Mouse (Mus musculus): Measurements from ENCODE around the gene Klhdc8a. TPM values are rescaled to one million over a fixed set of nuclear protein-coding genes. Genes with fewer than 3 reads are reported as not detected.
"Not testable (repeated sequence)": the region's sequence is repeated elsewhere in the genome, so short reads cannot be mapped to it uniquely, and the experiment has no call there.

Gene Klhdc8a
- polyA plus RNA-seq, 1 experiment from 2014 or later, result 4.0 TPM

GRCm38 (mm10) chr1:132338027-132338660 lies 39.7 kb downstream of the Klhdc8a start:
- Histone ChIP-seq H3K36me3 (no peaks in the 10 kb centered on the region), H3K27me3 (replicated peaks) (no peaks in the 10 kb centered on the region), H3K9ac (no peak overlapping the region), H3K9me3 (no peaks in the 10 kb centered on the region), H3K27ac (no peak overlapping the region), H3K4me2 (replicated peaks) (no peak overlapping the region), H3K4me1 (peaks cover 28% of the 10 kb centered on the region), H3K4me3 (no peak overlapping the region)
- WGBS, result 55% methylated on average over 8 of the region's 8 CpGs
- ATAC-seq (ENCODE audit: low FRiP score, low read depth), result no peak

- H3K4me3 ChIP-seq, result no peak overlapping the region
- no peak for ATAC-seq (ENCODE audit: low FRiP score, low read depth)
- H3K4me2 ChIP-seq (replicated peaks), result no peak overlapping the region
- no peak overlapping the region for H3K9ac ChIP-seq
- H3K27ac ChIP-seq, result no peak overlapping the region
- H3K9me3 ChIP-seq, result no peaks in the 10 kb centered on the region
- WGBS, result 56% methylated on average over 5 of the region's 5 CpGs
- no peaks in the 10 kb centered on the region; the same call in 1 of the 2 replicates for H3K4me1 ChIP-seq
- no peaks in the 10 kb centered on the region for H3K36me3 ChIP-seq
- no peaks in the 10 kb centered on the region for H3K27me3 ChIP-seq (replicated peaks)
These were observed 43.5 kb downstream of the Klhdc8a start for GRCm38 (mm10) chr1:132341731-132342501.

- H3K9me3 ChIP-seq, result no peaks in the 10 kb centered on the region
- H3K4me2 ChIP-seq (replicated peaks), result no peak overlapping the region
- H3K36me3 ChIP-seq, result no peaks in the 10 kb centered on the region
- H3K9ac ChIP-seq, result no peak overlapping the region
- H3K27ac ChIP-seq, result no peak overlapping the region
- H3K4me1 ChIP-seq, result no peaks in the 10 kb centered on the region; the same call in 1 of the 2 replicates
- H3K4me3 ChIP-seq, result no peak overlapping the region
- WGBS, result 74% methylated on average over 3 of the region's 3 CpGs
- H3K27me3 ChIP-seq (replicated peaks), result no peaks in the 10 kb centered on the region
- no peak for ATAC-seq (ENCODE audit: low FRiP score, low read depth)
These were observed 44.1 kb downstream of the Klhdc8a start for GRCm38 (mm10) chr1:132342518-132342917.

GRCm38 (mm10) chr1:132343191-132343590 lies 44.8 kb downstream of the Klhdc8a start:
- WGBS, result 88% methylated on average over 2 of the region's 2 CpGs

GRCm38 (mm10) chr1:132343656-132344055 lies 45.2 kb downstream of the Klhdc8a start:
- Histone ChIP-seq H3K9ac (no peak overlapping the region), H3K4me3 (no peak overlapping the region), H3K27me3 (replicated peaks) (no peaks in the 10 kb centered on the region), H3K27ac (no peak overlapping the region), H3K4me2 (replicated peaks) (no peak overlapping the region), H3K36me3 (no peaks in the 10 kb centered on the region), H3K9me3 (no peaks in the 10 kb centered on the region), H3K4me1 (no peaks in the 10 kb centered on the region; the same call in 1 of the 2 replicates)
- ATAC-seq (ENCODE audit: low FRiP score, low read depth), result no peak
- WGBS, result 68% methylated on average over 1 of the region's 1 CpGs

More at GRCm38 (mm10) chr1:132343191-132343590, 44.8 kb downstream of the Klhdc8a start:
- Histone ChIP-seq H3K9ac (no peak overlapping the region), H3K9me3 (no peaks in the 10 kb centered on the region), H3K4me3 (no peak overlapping the region), H3K4me1 (no peaks in the 10 kb centered on the region; the same call in 1 of the 2 replicates), H3K36me3 (no peaks in the 10 kb centered on the region), H3K4me2 (replicated peaks) (no peak overlapping the region), H3K27ac (no peak overlapping the region), H3K27me3 (replicated peaks) (no peaks in the 10 kb centered on the region)
- ATAC-seq (ENCODE audit: low FRiP score, low read depth), result no peak

- Histone ChIP-seq H3K9ac (no peak overlapping the region), H3K4me1 (no peaks in the 10 kb centered on the region; the same call in 1 of the 2 replicates), H3K4me3 (no peak overlapping the region), H3K27me3 (replicated peaks) (no peaks in the 10 kb centered on the region), H3K9me3 (no peaks in the 10 kb centered on the region), H3K36me3 (no peaks in the 10 kb centered on the region), H3K27ac (no peak overlapping the region), H3K4me2 (replicated peaks) (no peak overlapping the region)
- no peak for ATAC-seq (ENCODE audit: low FRiP score, low read depth)
- 81% methylated on average over 4 of the region's 4 CpGs for WGBS
These were observed 47.1 kb downstream of the Klhdc8a start for GRCm38 (mm10) chr1:132345514-132345913.

GRCm38 (mm10) chr1:132346134-132346851 lies 47.9 kb downstream of the Klhdc8a start:
- Histone ChIP-seq H3K36me3 (no peaks in the 10 kb centered on the region), H3K4me3 (no peak overlapping the region), H3K27ac (no peak overlapping the region), H3K9ac (no peak overlapping the region), H3K9me3 (no peaks in the 10 kb centered on the region), H3K4me1 (no peaks in the 10 kb centered on the region; the same call in 1 of the 2 replicates), H3K4me2 (replicated peaks) (no peak overlapping the region), H3K27me3 (replicated peaks) (no peaks in the 10 kb centered on the region)
- WGBS, result 88% methylated on average over 12 of the region's 12 CpGs
- ATAC-seq (ENCODE audit: low FRiP score, low read depth), result no peak

GRCm38 (mm10) chr1:132346951-132347350 lies 48.5 kb downstream of the Klhdc8a start:
- Histone ChIP-seq H3K27me3 (replicated peaks) (no peaks in the 10 kb centered on the region), H3K4me3 (no peak overlapping the region), H3K9ac (no peak overlapping the region), H3K27ac (no peak overlapping the region), H3K4me2 (replicated peaks) (no peak overlapping the region), H3K9me3 (no peaks in the 10 kb centered on the region), H3K4me1 (no peaks in the 10 kb centered on the region; the same call in 1 of the 2 replicates), H3K36me3 (no peaks in the 10 kb centered on the region)
- ATAC-seq (ENCODE audit: low FRiP score, low read depth), result no peak

GRCm38 (mm10) chr1:132348401-132348800 lies 50.0 kb downstream of the Klhdc8a start:
- no peaks in the 10 kb centered on the region for H3K36me3 ChIP-seq
- H3K4me3 ChIP-seq, result no peak overlapping the region
- no peaks in the 10 kb centered on the region for H3K27me3 ChIP-seq (replicated peaks)
- ATAC-seq (ENCODE audit: low FRiP score, low read depth), result no peak
- 88% methylated on average over 5 of the region's 5 CpGs for WGBS
- no peaks in the 10 kb centered on the region for H3K9me3 ChIP-seq
- H3K4me2 ChIP-seq (replicated peaks), result no peak overlapping the region
- no peak overlapping the region for H3K9ac ChIP-seq
- H3K4me1 ChIP-seq, result no peaks in the 10 kb centered on the region
- no peak overlapping the region for H3K27ac ChIP-seq

- H3K9me3 ChIP-seq; H3K9ac ChIP-seq; H3K4me1 ChIP-seq; H3K27ac ChIP-seq; H3K36me3 ChIP-seq; H3K4me3 ChIP-seq; ATAC-seq (ENCODE audit: low FRiP score, low read depth); H3K27me3 ChIP-seq (replicated peaks); H3K4me2 ChIP-seq (replicated peaks): not testable (repeated sequence)
These were observed 50.6 kb downstream of the Klhdc8a start for GRCm38 (mm10) chr1:132349049-132349448.

GRCm38 (mm10) chr1:132349601-132350000 lies 51.2 kb downstream of the Klhdc8a start:
- H3K27ac ChIP-seq; ATAC-seq (ENCODE audit: low FRiP score, low read depth); H3K4me1 ChIP-seq; H3K4me2 ChIP-seq (replicated peaks); H3K36me3 ChIP-seq; H3K27me3 ChIP-seq (replicated peaks); H3K9ac ChIP-seq; H3K4me3 ChIP-seq; H3K9me3 ChIP-seq: not testable (repeated sequence)
- 98% methylated on average over 3 of the region's 3 CpGs for WGBS

- Histone ChIP-seq H3K4me2 (replicated peaks) (no peak overlapping the region), H3K36me3 (no peaks in the 10 kb centered on the region), H3K4me1 (peaks cover 6% of the 10 kb centered on the region), H3K27ac (no peak overlapping the region), H3K4me3 (no peak overlapping the region), H3K27me3 (replicated peaks) (no peaks in the 10 kb centered on the region), H3K9ac (no peak overlapping the region), H3K9me3 (no peaks in the 10 kb centered on the region)
- 96% methylated on average over 4 of the region's 4 CpGs for WGBS
- ATAC-seq (ENCODE audit: low FRiP score, low read depth), result no peak
These were observed 52.6 kb downstream of the Klhdc8a start for GRCm38 (mm10) chr1:132351058-132351457.
